Mouse (Mus musculus) embryonic facial prominence, embryonic 14.5 days (tissue): Measurements from ENCODE around the gene Smpd4. TPM values are rescaled to one million over a fixed set of nuclear protein-coding genes. Genes with fewer than 3 reads are reported as not detected.
A peak's percentile ranks its signal among the peaks of the same experiment; 100 is the strongest.

Experiments used
- ATAC-seq: fragments of 200-750 bp; cut with Nextera tagmentation; 2 replicates; pipeline ENCODE4 v1.8.0; 2017; ENCODE audit warnings: low read depth, moderate number of reproducible peaks, moderate TSS enrichment
- DNase-seq: peaks from one replicate; pipeline ENCODE4 v3.0.0-alpha.2; 2015; ENCODE audit warnings: low spot score
- H3K27ac ChIP-seq: fragments of 300-500 bp; sonication (generic); replicated peaks from 2 replicates; pipeline ENCODE4 v1.5.1; 2014; ENCODE audit warnings: low read depth, mild to moderate bottlenecking, low read length, moderate library complexity
- H3K27me3 ChIP-seq: fragments of 300-500 bp; sonication (generic); replicated peaks from 2 replicates; pipeline ENCODE4 v1.6.1; 2014; ENCODE audit warnings: low read length; ENCODE audit not compliant: control insufficient read depth, insufficient read depth
- H3K36me3 ChIP-seq: fragments of 300-500 bp; sonication (generic); 2 replicates; pipeline ENCODE4 v1.6.1; 2014; ENCODE audit warnings: low read length, mixed read lengths; ENCODE audit not compliant: control insufficient read depth, insufficient read depth
- H3K4me1 ChIP-seq: fragments of 300-500 bp; sonication (generic); 2 replicates; pipeline ENCODE4 v1.6.1; 2014; ENCODE audit warnings: antibody characterized with exemption, low read length; ENCODE audit not compliant: control insufficient read depth, insufficient read depth
- H3K4me2 ChIP-seq: fragments of 300-500 bp; sonication (generic); 2 replicates; pipeline ENCODE4 v1.6.1; 2014; ENCODE audit warnings: low read depth, mild to moderate bottlenecking, low read length, moderate library complexity, mixed read lengths
- H3K4me3 ChIP-seq: fragments of 300-500 bp; sonication (generic); 2 replicates; pipeline ENCODE4 v1.5.1; 2014; ENCODE audit warnings: low read depth, mild to moderate bottlenecking, low read length
- H3K9ac ChIP-seq: fragments of 300-500 bp; sonication (generic); 2 replicates; pipeline ENCODE4 v1.6.1; 2014; ENCODE audit warnings: low read depth, mild to moderate bottlenecking, low read length, moderate library complexity, mixed read lengths
- H3K9me3 ChIP-seq: fragments of 300-500 bp; sonication (generic); 2 replicates; pipeline ENCODE4 v1.6.1; 2016; ENCODE audit warnings: low read length; ENCODE audit not compliant: control insufficient read depth
- WGBS: fragments of 180-500 bp; shearing (Covaris S2); extraction: QIAGEN DNeasy Blood & Tissue Kit; methylation state at CpG from one replicate; pipeline ENCODE4 v1.1.7; 2014; 5-methylcytosine and 5-hydroxymethylcytosine counted together
- polyA plus RNA-seq: library from polyadenylated mRNA; unstranded; fragments of >200 nt; fragmentation: Nextera tagmentation; extraction: Ambion mirVana; gene quantifications from 2 replicates; pipeline ENCODE4 v1.2.1, GENCODE M21; 2014

Smpd4 gene
- polyA plus RNA-seq, 1 experiment from 2014 or later = 27.9 TPM

DNA sequence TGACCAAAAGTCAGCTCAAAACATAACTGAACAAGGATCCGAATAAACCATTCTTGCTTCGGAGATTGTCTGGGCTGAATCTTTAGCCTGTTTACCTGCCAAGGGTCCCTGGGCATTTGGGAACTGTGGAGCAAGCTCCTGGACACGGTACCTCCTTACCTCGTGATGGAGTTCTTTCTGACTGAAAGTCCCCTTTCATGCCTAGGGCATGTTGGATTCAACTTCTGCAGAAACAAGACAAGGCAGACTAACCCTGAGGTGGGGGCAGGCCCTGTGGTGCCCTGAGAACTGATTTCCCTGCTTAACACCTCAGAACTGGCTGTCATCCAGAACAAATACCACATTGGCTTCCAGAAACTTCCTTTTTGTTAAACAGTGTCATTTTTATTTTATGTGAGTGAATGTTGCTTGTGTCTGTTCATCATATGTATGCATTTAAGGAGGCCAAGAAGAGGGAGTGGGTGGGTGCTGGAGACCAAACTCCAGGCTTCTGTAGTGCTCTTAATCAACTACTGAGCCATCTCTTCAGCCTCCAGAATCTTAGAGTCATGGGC is 24.4 kb downstream of the Smpd4 start:
- no peak overlapping the region for H3K27ac ChIP-seq
- no peak overlapping the region for H3K4me3 ChIP-seq
- no peaks in the 10 kb centered on the region for H3K9me3 ChIP-seq
- no peak overlapping the region for H3K9ac ChIP-seq
- H3K4me1 ChIP-seq = no peaks in the 10 kb centered on the region; the same call in 1 of the 2 replicates
- DNase-seq (no peak), ATAC-seq (no peak)
- H3K27me3 ChIP-seq = no peaks in the 10 kb centered on the region
- H3K4me2 ChIP-seq = no peak overlapping the region
- 86% methylated on average over 4 of the region's 4 CpGs for WGBS
- H3K36me3 ChIP-seq = peaks cover 56% of the 10 kb centered on the region

DNA sequence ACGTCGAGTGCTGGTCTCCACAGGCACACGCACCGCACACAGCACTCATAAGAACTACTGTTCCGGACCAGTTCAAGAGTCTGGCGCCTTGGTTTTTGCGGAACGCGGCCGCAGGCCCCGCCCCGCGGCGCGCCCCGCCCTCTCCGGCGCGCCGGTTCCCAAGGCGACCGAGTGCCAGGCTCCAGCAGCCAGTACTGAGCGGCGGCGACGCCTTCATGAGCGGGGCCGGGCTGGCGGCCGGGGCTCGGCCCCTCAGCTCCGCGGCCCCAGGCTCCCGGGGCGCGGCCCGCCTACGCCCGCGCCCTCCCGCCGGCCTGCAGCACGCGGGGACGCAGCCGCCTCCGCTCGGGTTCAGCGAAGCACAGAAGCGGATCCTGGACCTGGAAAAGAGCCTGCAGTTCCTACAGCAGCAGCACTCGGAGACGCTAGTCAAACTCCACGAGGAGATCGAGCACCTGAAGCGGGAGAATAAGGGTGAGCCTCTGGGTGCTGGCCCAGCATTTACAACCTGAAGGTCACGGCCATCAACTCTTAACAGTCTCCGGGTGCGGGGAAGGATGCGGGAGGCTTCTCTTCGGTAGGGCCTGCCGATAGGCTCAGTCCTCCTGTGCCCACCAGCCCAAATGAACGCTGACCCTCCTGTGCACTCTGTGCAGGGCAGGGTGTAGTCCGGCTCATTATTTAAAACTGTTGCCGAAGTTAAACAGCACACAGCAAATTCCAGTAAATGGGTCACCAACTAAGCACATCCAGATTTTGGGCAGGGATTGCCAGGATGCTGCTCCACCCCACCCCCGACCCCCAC is 27.4 kb downstream of the Smpd4 start, which contains the start of gene Ccdc74a:
Gene Ccdc74a (plus strand): TSS at position 161 of the 805 bp plus-strand sequence.
- Histone ChIP-seq H3K36me3 (peaks cover 40% of the 10 kb centered on the region), H3K27ac (peak within 1 kb of the TSS; percentile 53), H3K4me3 (peak within 1 kb of the TSS; percentile 53), H3K9ac (peak within 1 kb of the TSS; percentile 73), H3K4me2 (peak within 1 kb of the TSS; percentile 72), H3K27me3 (no peaks in the 10 kb centered on the region), H3K4me1 (no peaks in the 10 kb centered on the region; the same call in 1 of the 2 replicates), H3K9me3 (no peaks in the 10 kb centered on the region)
- 2% methylated on average over 45 of the region's 65 CpGs for WGBS
- DNase-seq (peak; percentile 92), ATAC-seq (peak; percentile 97)

DNA sequence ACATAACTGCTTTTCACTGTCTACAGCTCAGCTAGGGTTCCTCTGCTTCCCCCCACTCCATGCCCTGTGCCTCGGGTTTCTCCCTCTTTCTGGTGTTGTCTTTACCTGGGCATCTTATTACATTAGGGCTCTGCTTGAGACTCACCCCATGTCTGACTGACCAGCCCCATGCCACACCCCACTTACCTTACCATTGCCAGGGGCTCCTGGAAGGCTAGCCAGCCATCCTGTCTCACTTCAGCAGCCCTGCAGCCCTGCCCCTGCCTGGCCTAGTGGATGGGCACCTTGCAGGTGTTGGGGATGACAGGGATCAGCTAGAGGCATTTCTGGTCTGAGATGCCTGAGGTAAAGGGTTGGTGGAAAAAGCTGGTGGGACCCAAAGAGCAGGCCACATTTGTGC is 28.0 kb downstream of the Smpd4 start:
- Histone ChIP-seq H3K27ac (no peak overlapping the region), H3K4me3 (peak overlapping the region; percentile 53), H3K9ac (peak overlapping the region; percentile 73; the same call in 1 of the 2 replicates), H3K9me3 (no peaks in the 10 kb centered on the region), H3K36me3 (peaks cover 42% of the 10 kb centered on the region), H3K4me2 (peak overlapping the region; percentile 72), H3K27me3 (no peaks in the 10 kb centered on the region), H3K4me1 (no peaks in the 10 kb centered on the region; the same call in 1 of the 2 replicates)
- DNase-seq (no peak), ATAC-seq (no peak)
- 8% methylated on average over 1 of the region's 1 CpGs for WGBS

DNA sequence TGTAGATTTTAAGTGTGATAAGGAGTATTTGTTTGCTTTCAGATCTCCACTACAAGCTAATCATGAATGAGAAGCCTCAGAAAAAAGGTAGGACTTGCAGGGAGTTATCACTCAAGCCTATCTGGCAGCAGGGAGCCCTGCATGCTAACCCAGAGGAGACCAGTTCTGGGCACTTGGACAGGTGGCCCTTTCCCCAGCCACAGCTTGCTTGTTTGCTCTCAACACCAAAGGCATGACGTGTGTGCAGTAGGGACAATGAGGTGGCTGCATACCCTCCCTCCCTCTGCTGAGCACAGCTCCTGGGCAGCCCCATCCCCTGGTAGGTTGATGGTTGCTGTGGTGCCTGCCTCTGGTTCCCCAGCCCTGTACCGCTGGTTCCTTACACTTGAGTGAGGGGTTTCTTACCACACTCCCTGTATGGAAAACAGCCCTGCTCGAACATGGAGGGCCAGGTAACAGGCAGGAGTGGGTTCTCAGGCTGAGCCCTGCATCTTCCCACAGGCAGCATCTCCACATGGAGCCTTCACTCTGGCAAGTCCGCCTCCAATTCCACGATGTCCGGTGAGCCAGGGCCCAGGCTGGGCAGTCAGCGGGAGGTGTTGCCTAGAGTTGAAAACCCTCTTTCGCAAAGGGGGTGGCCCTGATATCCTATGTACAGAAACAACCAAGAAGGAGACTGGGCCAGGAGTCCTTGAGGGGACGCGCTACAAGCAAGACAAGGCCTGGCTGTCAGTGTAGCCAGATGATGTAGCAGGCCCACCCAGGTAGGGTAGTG is 28.6 kb downstream of the Smpd4 start:
- Histone ChIP-seq H3K27me3 (no peaks in the 10 kb centered on the region), H3K9ac (no peak overlapping the region), H3K4me1 (no peaks in the 10 kb centered on the region; the same call in 1 of the 2 replicates), H3K36me3 (peaks cover 42% of the 10 kb centered on the region), H3K9me3 (no peaks in the 10 kb centered on the region), H3K4me2 (no peak overlapping the region), H3K27ac (no peak overlapping the region), H3K4me3 (no peak overlapping the region)
- no peak for ATAC-seq
- 87% methylated on average over 10 of the region's 10 CpGs for WGBS
- no peak for DNase-seq

DNA sequence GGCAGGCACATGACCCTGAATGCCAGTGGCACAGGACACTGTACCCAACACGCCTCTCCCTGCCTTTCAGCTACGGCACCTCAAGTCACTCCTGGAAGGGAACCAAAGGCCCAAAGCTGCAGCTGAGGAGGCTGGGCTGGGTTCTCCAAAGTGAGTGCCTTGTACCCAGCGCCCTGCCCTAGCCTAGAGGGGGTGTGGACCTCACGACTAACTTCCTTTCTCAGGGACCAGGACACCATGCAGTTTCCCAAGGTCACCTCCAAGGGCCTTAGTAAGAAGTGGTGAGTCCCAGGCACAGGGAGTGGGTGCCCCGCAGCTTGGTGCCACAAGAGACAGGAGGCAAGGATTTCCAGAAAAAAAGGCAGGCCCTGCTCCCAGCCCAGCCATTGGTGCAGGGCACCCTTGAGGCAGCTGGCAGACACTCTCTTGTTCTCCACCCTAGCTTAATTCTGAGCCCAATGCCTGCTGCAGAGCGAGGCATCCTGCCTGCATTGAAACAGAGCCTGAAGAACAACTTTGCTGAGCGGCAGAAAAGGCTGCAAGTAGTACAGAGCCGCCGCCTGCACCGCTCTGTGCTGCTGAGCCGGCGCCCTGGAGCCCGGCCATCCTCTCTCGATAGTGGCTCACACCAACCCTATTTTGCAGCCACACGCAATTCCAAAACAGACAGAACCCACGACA is 30.9 kb downstream of the Smpd4 start:
- Histone ChIP-seq H3K4me3 (no peak overlapping the region), H3K36me3 (peaks cover 53% of the 10 kb centered on the region), H3K27ac (no peak overlapping the region), H3K4me2 (no peak overlapping the region), H3K4me1 (no peaks in the 10 kb centered on the region; the same call in 1 of the 2 replicates), H3K9ac (no peak overlapping the region), H3K27me3 (no peaks in the 10 kb centered on the region), H3K9me3 (no peaks in the 10 kb centered on the region)
- WGBS = 85% methylated on average over 16 of the region's 16 CpGs
- DNase-seq (no peak), ATAC-seq (no peak)

DNA sequence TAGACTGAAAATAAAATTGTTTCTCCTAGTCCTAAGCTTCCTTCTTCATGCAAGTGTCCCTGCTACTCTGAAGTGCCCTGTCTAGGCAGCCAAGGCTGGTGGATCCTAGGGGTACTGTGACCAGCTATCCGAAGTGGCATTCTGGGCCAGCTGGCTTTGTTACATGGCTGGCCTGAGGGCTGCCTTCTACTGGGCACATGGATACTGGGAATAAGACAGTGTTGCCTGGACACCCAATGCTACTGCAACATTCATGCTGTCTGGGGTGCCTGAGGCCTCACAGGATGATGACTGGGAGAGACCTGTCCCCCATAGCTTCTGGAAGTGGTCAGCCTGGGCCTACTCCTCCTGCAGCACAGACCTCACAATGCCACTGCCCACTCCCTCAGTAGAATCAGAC is 31.6 kb downstream of the Smpd4 start:
- H3K4me1 ChIP-seq = no peaks in the 10 kb centered on the region; the same call in 1 of the 2 replicates
- H3K4me3 ChIP-seq = no peak overlapping the region
- peaks cover 60% of the 10 kb centered on the region for H3K36me3 ChIP-seq
- H3K27ac ChIP-seq = no peak overlapping the region
- 96% methylated on average over 1 of the region's 1 CpGs for WGBS
- H3K27me3 ChIP-seq = no peaks in the 10 kb centered on the region
- no peak overlapping the region for H3K4me2 ChIP-seq
- H3K9ac ChIP-seq = no peak overlapping the region
- ATAC-seq = no peak
- H3K9me3 ChIP-seq = no peaks in the 10 kb centered on the region
- no peak for DNase-seq

DNA sequence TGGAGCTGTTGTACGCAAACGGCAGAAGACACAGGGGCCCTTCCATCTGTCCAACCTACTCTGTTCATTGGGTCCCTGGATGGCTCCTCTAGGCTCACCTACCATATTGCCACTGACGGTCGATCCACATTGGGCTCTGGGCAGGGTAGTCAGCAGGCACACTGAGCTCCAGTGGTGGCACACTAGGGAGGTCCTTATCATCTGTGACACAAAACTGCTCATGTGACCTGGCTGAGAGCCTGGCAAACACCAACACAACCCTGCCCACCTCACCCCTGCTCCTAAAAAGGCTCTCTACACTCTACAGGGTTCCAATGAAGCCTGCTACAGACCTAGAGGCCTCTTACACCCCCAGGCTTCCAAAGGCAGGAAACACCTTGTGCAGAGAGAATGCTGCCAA is 33.5 kb downstream of the Smpd4 start:
- Histone ChIP-seq H3K4me1 (no peaks in the 10 kb centered on the region), H3K27ac (no peak overlapping the region), H3K9me3 (no peaks in the 10 kb centered on the region), H3K9ac (no peak overlapping the region), H3K27me3 (no peaks in the 10 kb centered on the region), H3K4me2 (no peak overlapping the region), H3K4me3 (no peak overlapping the region), H3K36me3 (peaks cover 69% of the 10 kb centered on the region)
- DNase-seq (no peak), ATAC-seq (no peak)
- WGBS = 90% methylated on average over 4 of the region's 4 CpGs

DNA sequence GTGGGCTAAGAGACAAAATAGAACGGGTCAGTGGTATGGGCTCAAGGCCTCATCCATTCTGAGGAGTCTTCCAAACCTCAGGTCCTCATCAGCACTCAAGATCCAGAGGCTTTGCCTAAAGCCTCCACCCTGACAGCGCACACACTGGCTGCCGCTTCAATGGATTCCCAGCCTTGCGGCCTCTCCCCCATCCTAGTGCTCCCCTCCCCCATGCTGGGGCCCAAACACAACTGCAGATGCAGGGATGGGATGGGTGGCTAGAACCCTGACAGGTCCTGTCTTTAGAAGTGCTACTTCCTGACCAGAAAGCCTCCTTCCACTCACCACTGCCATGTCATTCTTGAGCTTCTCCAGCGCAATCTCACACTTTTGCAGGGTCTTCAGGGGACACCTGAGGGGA is 34.4 kb downstream of the Smpd4 start:
- H3K4me2 ChIP-seq = no peak overlapping the region
- peaks cover 71% of the 10 kb centered on the region for H3K36me3 ChIP-seq
- 93% methylated on average over 5 of the region's 5 CpGs for WGBS
- DNase-seq (no peak), ATAC-seq (no peak)
- H3K27ac ChIP-seq = no peak overlapping the region
- no peak overlapping the region for H3K9ac ChIP-seq
- H3K27me3 ChIP-seq = no peaks in the 10 kb centered on the region
- no peaks in the 10 kb centered on the region for H3K9me3 ChIP-seq
- H3K4me1 ChIP-seq = no peaks in the 10 kb centered on the region
- no peak overlapping the region for H3K4me3 ChIP-seq
